Mouse (Mus musculus): ENCODE measurements at regions not wholly inside any gene's neighbourhood (a gene's known extent, or its start where the extent isn't known, plus 50 kb on each side); places are given as distances from the start of the nearest gene placed in this dataset.

- no peak for DNase-seq (ENCODE audit: low spot score)
These were observed 103.2 kb downstream of the Fam168b start for GRCm38 (mm10) chr1:34739621-34740020.

DNA sequence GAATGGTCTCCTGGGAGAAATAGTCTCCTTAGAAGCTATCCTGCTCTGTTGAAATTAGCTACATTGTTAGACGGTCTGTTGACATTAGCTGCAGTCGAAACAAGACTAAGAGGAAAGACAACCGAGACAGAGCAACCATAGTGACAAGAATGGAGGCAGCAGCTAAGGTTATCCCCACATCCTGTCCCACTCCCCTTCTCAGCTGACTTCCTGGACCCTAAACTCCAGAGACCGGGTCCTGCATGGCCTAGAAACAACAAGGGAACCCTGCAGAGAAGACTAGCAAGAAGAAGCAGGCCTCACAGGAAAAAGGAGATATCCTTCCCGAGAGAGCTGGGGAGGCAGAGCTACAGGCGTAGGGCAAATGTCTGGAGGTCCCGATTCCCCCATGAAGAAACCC is 102.0 kb downstream of the Fam168b start:
- DNase-seq (ENCODE audit: low spot score): no peak

- no peak for DNase-seq (ENCODE audit: low spot score)
These were observed 100.6 kb downstream of the Fam168b start for GRCm38 (mm10) chr1:34742234-34742633.

- no peak for DNase-seq (ENCODE audit: low spot score)
These were observed 97.0 kb downstream of the Fam168b start for GRCm38 (mm10) chr1:34745881-34746280.

- no peak for DNase-seq (ENCODE audit: low spot score)
These were observed 93.5 kb downstream of the Fam168b start for GRCm38 (mm10) chr1:34749161-34750040.

DNA sequence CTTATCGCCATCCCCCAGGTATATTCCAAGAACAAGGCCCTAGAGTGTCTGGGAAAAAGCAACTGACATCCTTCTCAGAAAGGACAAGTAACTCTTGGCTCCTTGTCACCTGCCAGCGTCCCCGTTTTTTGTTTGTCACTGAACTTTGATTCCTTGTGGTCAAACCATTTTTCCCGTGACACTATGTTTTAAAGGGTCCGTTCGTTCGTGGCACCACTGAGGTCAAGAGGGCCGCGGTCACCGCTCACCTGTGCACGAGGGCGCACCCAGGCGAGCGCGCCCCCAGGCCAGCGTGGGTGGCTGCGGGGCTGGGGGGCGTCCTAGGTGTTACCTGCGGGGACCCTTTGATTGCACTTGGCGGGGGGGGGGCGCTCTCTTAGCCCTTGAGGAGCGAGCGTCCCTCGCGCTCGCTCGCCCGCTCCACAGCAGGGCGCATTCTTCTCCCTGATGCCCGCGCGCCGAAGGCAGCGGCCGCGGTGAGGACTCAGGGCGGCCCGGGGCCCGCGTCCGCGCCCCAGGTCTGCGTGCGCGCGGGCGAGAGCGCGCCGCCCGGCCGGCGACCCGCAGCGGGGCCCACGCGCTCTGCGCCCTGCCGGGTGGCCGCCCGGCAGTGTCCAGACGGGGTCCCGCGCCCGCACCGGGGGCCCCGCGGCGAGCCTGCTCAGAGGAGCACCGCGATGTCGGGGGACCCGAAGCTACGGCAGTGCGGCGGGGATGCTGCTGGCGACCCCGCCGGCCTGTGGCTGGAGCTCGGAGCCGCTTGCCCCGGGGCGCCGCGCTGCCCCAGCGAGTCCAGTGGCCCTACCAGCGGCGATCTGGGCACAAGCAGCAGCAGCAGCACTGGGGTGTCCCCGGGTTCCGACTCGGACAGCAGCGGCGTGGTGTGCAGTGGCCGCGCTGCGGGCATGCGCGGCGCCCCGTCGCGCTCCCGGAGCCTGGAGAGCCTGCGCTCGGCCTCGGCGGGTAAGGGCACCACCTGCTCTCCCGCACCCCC is 92.5 kb downstream of the Fam168b start:
- DNase-seq (ENCODE audit: low spot score): no peak

DNA sequence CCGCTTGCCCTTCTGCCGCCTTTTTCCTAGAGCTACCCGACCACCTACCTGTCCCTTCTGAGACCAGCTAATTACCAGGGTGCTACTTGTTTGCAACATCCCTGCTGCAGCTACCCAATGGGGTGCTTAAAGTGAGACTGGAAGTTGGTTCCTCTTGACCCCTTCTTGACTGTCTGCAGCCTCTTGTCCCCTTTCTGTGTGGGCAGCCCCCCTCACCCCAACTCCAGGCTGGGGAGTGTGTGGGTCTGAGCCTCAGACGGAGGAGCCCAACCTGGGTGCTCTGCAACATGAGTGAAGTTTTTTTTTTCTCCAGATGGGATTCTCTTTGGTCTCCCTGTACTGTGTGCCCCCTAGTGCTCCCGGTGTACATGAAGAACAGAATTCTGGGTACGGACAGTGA is 91.7 kb downstream of the Fam168b start:
- DNase-seq (ENCODE audit: low spot score): no peak

GRCm38 (mm10) chr1:34753581-34753980 is 89.3 kb downstream of the Fam168b start:
- DNase-seq (ENCODE audit: low spot score): no peak

DNA sequence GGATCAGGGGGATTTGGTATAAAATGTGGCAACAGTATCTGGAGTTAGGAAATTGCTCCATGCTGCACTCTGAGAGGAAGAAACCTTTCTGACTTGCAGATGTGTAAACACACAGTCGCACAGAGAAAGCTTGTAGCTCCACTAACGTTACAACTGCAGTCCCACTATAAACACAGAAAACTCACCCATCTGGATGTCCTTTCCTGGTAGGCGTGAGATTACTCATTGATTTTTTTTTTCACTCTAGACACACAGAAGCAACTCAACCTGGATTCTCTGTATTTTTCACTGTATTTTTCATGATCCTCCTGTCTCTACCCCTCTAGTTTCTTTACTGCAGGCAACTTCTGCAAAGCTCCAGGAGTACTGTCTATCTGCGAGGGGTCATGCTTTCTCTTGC is 82.3 kb downstream of the Fam168b start:
- no peak for DNase-seq (ENCODE audit: low spot score)

GRCm38 (mm10) chr1:34761436-34761835 is 81.4 kb downstream of the Fam168b start:
- no peak for DNase-seq (ENCODE audit: low spot score)

GRCm38 (mm10) chr1:34761870-34762269 is 81.0 kb downstream of the Fam168b start:
- no peak for DNase-seq (ENCODE audit: low spot score)
